Mouse (Mus musculus): Measurements from ENCODE around the gene Fam168a.

Fam168a gene

DNA sequence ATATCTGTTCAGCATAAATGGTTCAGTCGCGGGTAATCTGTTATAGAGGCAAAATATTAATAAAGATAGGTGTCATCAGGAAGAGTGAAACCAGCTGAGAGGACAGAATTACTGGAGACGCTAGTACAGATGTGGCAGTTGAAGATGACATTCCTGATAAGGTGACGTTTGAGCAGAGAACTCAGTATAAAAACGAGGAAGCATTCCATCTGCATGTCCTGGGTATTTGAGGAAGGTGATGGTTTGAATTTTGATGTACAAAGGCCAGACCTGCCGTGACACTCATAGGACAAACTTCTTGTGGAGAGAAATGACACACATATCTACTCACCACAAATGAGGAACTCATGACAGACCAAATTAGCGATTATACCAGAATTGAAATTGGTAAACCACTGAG lies 73.8 kb downstream of the Fam168a start:
- DNase-seq (ENCODE audit: low spot score in 2 of 2), result no peak

DNA sequence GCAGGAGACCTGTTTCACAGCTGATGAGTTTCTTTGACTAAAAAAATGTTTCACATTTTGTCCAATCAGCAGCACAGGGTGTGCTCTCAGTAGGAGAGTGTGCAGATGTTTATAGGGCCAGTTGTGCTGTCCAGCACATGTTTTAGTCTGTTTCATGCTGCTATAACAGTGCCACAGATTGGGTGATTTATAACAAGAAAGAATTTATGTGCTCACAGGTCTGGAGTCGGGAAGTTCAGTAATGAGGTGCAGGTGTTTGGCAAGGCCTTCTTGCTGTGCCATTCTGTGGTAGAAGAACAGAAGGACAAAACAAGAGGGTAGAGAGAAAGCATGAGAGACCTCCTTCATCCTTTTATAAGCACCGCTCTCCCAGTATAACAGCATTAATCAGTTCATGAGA lies 78.2 kb downstream of the Fam168a start:
- DNase-seq (ENCODE audit: low spot score in 2 of 2), result no peak

- no peak for DNase-seq (ENCODE audit: low spot score in 2 of 2)
Measured at GRCm38 (mm10) chr7:100785426-100785825, 79.0 kb downstream of the Fam168a start.

DNA sequence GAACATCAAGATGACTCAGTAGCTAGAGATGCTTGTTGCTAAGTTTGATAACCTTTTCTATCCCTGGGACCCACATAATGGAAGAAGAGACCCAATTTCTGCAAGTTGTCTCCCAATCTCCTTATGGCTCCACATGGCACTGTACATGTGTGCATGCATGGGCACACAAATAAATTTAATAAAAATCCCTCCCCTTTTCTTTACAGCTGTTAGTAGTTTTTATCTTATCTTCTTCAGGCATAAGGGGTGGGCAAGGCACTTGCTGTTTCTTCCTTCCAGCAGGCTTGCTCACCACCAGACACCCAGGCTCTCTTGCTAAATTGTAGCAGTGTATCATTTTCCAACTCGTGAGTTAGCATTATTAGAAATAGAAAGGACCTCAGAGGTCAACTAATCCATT lies 79.6 kb downstream of the Fam168a start:
- no peak for DNase-seq (ENCODE audit: low spot score in 2 of 2)

DNA sequence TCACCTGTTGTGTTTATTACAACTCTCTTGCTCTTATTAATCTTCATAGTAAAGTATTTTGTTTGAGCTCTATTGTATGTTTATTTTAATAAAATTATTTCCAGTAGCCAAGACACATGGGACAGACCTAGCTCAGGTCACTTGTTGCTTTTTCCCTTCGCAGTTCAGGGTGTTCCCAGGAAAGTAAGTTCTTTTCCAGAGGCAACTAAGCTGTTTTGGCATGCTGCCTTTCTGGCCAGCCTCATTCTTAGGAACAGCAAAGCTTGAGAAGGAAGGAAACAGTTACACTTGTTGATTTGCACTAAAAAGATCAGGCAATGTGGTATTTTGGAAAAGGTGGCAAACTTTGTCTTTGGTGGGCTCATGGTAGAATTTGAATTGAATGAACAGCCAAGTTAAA lies 81.9 kb downstream of the Fam168a start:
- DNase-seq (ENCODE audit: low spot score in 2 of 2), result no peak

GRCm38 (mm10) chr7:100798810-100799209 lies 92.4 kb downstream of the Fam168a start:
- no peak for DNase-seq (ENCODE audit: low spot score in 2 of 2)

GRCm38 (mm10) chr7:100805391-100805790 lies 99.0 kb downstream of the Fam168a start:
- DNase-seq (ENCODE audit: low spot score in 2 of 2), result no peak

GRCm38 (mm10) chr7:100811912-100812311 lies 105.5 kb downstream of the Fam168a start:
- no peak for DNase-seq (ENCODE audit: low spot score in 2 of 2)

DNA sequence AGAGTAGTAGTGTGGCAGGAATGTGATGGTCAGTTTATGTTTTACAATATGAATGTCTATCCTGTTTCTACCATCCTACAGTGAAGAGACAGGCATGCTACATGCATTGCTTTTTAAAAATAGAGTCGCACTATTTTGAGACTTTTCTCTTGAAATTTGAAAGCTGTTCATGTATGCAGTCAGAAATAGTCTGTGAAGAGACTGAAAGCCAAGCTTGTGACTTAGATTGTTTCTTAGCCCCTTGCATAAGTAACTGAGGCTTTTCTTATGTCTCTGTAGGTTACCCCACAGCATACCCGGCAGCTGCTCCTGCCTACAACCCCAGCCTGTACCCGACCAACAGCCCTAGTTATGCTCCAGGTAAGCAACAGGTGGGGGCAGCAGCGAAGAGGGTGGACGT lies 106.2 kb downstream of the Fam168a start:
- no peak for DNase-seq (ENCODE audit: low spot score in 2 of 2)

GRCm38 (mm10) chr7:100815900-100816570 lies 109.6 kb downstream of the Fam168a start:
- no peak for DNase-seq (ENCODE audit: low spot score in 2 of 2)

- DNase-seq (ENCODE audit: low spot score in 2 of 2), result no peak
Measured at GRCm38 (mm10) chr7:100816759-100817441, 110.5 kb downstream of the Fam168a start.

GRCm38 (mm10) chr7:100817442-100817760 lies 111.0 kb downstream of the Fam168a start:
- no peak for DNase-seq (ENCODE audit: low spot score in 2 of 2)

DNA sequence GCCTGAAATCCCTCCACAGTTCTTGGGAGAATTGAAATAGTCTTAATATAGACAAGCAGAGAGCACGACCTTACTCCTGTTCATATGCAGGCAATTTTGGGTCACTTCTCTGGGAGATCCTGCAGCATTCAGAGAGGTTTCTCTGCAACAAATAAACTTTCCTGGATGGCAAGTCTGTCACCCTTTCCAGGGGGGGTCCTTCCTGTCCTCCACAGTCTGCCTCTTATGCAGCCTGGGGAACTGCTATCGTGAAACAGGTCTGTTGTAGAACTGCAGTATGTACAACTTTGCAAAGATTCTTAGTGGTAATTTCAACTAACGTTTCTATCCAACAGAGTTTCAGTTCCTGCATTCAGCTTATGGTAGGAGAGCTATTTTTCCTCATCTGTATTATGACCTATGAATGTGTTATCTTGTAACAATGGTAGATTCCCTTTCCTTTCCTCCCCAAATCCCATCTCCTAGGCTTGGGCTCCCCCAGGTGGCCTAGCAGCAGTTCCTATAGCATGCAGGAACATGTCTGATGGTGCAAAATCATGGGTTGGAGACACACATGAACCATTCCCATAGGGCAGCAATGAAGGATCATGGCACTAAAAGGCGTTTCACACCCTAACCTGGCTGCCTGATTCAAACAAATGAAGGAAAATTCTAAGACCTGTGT lies 112.1 kb downstream of the Fam168a start:
- DNase-seq (ENCODE audit: low spot score in 2 of 2), result no peak

- DNase-seq (ENCODE audit: low spot score in 2 of 2), result no peak
Measured at GRCm38 (mm10) chr7:100824661-100825060, 118.2 kb downstream of the Fam168a start.

GRCm38 (mm10) chr7:100828549-100828948 lies 122.1 kb downstream of the Fam168a start:
- DNase-seq (ENCODE audit: low spot score in 2 of 2), result no peak

DNA sequence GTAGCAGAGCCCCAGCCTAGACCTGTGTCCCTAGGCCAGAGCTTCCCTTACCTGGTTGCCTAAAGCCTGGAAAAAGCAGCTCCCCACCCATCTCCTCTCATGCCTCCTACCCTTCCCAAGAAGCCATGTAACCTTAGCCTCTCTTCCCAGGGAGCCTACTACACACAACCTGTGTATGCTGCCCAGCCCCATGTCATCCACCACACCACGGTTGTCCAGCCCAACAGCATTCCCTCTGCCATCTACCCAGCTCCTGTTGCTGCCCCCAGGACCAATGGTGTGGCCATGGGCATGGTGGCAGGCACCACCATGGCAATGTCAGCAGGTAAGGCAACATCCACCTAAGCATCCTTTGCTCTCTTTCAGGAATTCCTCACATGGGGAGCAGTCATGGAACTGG lies 127.4 kb downstream of the Fam168a start:
- DNase-seq (ENCODE audit: low spot score in 2 of 2), result no peak

GRCm38 (mm10) chr7:100835168-100835567 lies 128.7 kb downstream of the Fam168a start:
- no peak for DNase-seq (ENCODE audit: low spot score in 2 of 2)

- DNase-seq (ENCODE audit: low spot score in 2 of 2), result no peak
Measured at GRCm38 (mm10) chr7:100835711-100836110, 129.3 kb downstream of the Fam168a start.

- no peak for DNase-seq (ENCODE audit: low spot score in 2 of 2)
Measured at GRCm38 (mm10) chr7:100836657-100837056, 130.2 kb downstream of the Fam168a start.

GRCm38 (mm10) chr7:100837701-100838100 lies 131.3 kb downstream of the Fam168a start:
- DNase-seq (ENCODE audit: low spot score in 2 of 2), result no peak

- DNase-seq (ENCODE audit: low spot score in 2 of 2), result no peak
Measured at GRCm38 (mm10) chr7:100839632-100840402, 133.4 kb downstream of the Fam168a start.

- DNase-seq (ENCODE audit: low spot score in 2 of 2), result no peak
Measured at GRCm38 (mm10) chr7:100840906-100841305, 134.5 kb downstream of the Fam168a start.

Measured in natural killer cell, adult 2 months (primary cell).